Mouse (Mus musculus): ENCODE results near the gene Cfap61. TPM values are rescaled to one million over a fixed set of nuclear protein-coding genes. Genes with fewer than 3 reads are reported as not detected.

Cfap61 gene
- total RNA-seq, 2 experiments from 2014 or later = 29.9 to 45.2 TPM

GRCm38 (mm10) chr2:146077117-146077516 is 142.5 kb downstream of the Cfap61 start:
- no peak for DNase-seq (ENCODE audit: low spot score in 2 of 2)

GRCm38 (mm10) chr2:146080282-146080681 is 145.7 kb downstream of the Cfap61 start:
- no peak for DNase-seq (ENCODE audit: low spot score in 2 of 2)

GRCm38 (mm10) chr2:146083326-146083871 is 148.8 kb downstream of the Cfap61 start:
- no peak for DNase-seq (ENCODE audit: low spot score in 2 of 2)

GRCm38 (mm10) chr2:146087411-146087810 is 152.8 kb downstream of the Cfap61 start:
- DNase-seq (ENCODE audit: low spot score in 2 of 2) = no peak

- no peak for DNase-seq (ENCODE audit: low spot score in 2 of 2)
Observed at GRCm38 (mm10) chr2:146089157-146089692, 154.6 kb downstream of the Cfap61 start.

GRCm38 (mm10) chr2:146097532-146097931 is 162.9 kb downstream of the Cfap61 start:
- DNase-seq (ENCODE audit: low spot score in 2 of 2) = no peak

- DNase-seq (ENCODE audit: low spot score in 2 of 2) = no peak
Observed at GRCm38 (mm10) chr2:146098853-146099717, 164.5 kb downstream of the Cfap61 start.

- DNase-seq (ENCODE audit: low spot score in 2 of 2) = no peak
Observed at GRCm38 (mm10) chr2:146099838-146100237, 165.3 kb downstream of the Cfap61 start.

GRCm38 (mm10) chr2:146100489-146101060 is 166.0 kb downstream of the Cfap61 start:
- no peak for DNase-seq (ENCODE audit: low spot score in 2 of 2)

GRCm38 (mm10) chr2:146102600-146102999 is 168.0 kb downstream of the Cfap61 start:
- no peak for DNase-seq (ENCODE audit: low spot score in 2 of 2)

GRCm38 (mm10) chr2:146105341-146105740 is 170.8 kb downstream of the Cfap61 start:
- DNase-seq (ENCODE audit: low spot score in 2 of 2) = no peak

- DNase-seq (ENCODE audit: low spot score in 2 of 2) = no peak
Observed at GRCm38 (mm10) chr2:146107980-146108379, 173.4 kb downstream of the Cfap61 start.

- no peak for DNase-seq (ENCODE audit: low spot score in 2 of 2)
Observed at GRCm38 (mm10) chr2:146109921-146110320, 175.3 kb downstream of the Cfap61 start.

- no peak for DNase-seq (ENCODE audit: low spot score in 2 of 2)
Observed at GRCm38 (mm10) chr2:146116282-146116681, 181.7 kb downstream of the Cfap61 start.

GRCm38 (mm10) chr2:146116726-146117125 is 182.1 kb downstream of the Cfap61 start:
- no peak for DNase-seq (ENCODE audit: low spot score in 2 of 2)

GRCm38 (mm10) chr2:146117191-146117914 is 182.8 kb downstream of the Cfap61 start:
- no peak for DNase-seq (ENCODE audit: low spot score in 2 of 2)

GRCm38 (mm10) chr2:146117915-146118403 is 183.4 kb downstream of the Cfap61 start:
- no peak for DNase-seq (ENCODE audit: low spot score in 2 of 2)

- no peak for DNase-seq (ENCODE audit: low spot score in 2 of 2)
Observed at GRCm38 (mm10) chr2:146121551-146121950, 187.0 kb downstream of the Cfap61 start.

GRCm38 (mm10) chr2:146125129-146125528 is 190.5 kb downstream of the Cfap61 start:
- no peak for DNase-seq (ENCODE audit: low spot score in 2 of 2)

GRCm38 (mm10) chr2:146128622-146129021 is 194.0 kb downstream of the Cfap61 start:
- no peak for DNase-seq (ENCODE audit: low spot score in 2 of 2)

- no peak for DNase-seq (ENCODE audit: low spot score in 2 of 2)
Observed at GRCm38 (mm10) chr2:146130514-146130913, 195.9 kb downstream of the Cfap61 start.

All from adrenal gland, postnatal 4 days (tissue).